Mouse (Mus musculus): Measurements from ENCODE around the gene Esrrg.

The Esrrg gene

DNA sequence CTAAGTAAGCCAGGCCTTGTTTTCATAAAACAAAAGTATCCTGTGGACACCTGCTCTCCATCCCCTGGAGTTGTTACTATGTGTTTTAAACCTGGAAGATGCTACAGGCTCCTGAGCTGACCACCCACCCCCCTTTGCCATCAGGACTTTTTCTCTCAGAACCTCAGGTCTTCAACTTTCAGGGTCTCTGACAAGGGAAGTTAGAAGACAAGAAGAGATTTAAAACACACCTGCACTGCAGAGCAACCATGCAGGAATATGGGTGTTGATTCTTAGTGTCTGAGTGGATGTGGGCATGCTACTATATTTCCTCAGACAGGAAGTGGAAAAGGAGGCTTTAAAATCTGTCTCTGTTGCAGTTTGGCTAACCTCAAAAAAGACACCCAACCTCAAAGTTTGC lies 98.6 kb downstream of the Esrrg start:
- DNase-seq (ENCODE audit: low spot score), result no peak

DNA sequence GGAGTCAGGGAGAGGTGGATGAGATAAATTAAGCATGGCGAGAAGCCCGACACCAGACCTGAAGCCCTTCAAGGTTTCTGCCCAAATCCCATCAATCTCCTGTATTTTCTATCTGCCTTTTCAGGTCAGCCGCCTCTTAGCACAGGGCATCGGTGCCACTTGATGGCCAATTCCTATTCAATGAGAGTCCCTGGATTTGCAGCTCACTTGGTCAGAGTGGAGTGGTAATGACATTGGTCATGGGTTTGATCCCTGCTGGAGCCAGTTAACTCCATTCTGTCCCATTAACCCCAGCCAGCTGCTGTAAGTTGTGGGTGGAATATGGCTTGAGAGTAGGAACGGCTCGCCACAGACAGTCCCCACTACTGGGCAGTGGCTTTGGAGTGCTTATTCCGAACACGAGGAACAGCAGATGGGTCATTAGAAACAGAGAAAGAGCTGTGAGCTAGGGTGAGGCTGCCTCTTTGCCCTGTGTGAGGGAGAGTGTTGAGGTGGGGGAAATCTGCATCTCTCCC lies 101.9 kb downstream of the Esrrg start:
- DNase-seq (ENCODE audit: low spot score), result no peak

DNA sequence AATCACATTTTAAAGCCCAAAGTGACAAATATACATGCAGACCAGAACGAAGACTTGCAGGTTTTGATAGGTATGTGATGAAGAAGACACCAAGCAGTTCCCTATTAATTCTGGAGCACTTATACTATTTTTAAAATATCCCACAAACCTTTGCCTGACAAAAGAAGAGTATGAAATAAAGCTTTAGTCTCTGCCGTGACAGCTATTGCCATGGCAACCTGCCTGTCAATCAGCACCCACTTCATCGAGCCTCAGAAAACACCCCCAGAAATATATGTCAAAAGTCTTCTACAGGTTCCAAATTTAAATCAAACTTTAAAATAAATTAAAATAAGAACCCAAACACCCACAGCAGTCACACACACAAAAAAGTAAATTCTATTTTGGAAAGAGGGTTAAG lies 112.4 kb downstream of the Esrrg start:
- DNase-seq (ENCODE audit: low spot score), result no peak

DNA sequence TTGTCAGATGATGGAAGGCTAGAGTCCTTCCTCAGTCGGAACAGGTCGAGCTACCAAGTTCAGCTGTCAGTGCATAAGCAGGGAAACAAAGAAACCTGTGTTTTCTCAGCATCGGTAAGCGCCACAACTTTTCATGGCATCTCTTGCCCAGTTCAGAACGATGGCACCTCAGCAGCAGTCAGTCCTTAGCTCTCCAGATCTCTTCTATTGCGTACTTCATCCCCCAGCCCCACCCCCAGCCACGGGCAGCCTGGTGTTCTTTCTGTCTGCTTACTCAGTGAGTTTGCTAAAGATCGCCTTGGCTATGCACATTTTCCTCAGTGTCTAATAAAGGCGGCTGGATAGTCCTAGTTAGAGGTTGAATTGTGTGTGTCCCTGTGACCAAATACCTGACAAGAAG lies 113.4 kb downstream of the Esrrg start:
- no peak for DNase-seq (ENCODE audit: low spot score)

DNA sequence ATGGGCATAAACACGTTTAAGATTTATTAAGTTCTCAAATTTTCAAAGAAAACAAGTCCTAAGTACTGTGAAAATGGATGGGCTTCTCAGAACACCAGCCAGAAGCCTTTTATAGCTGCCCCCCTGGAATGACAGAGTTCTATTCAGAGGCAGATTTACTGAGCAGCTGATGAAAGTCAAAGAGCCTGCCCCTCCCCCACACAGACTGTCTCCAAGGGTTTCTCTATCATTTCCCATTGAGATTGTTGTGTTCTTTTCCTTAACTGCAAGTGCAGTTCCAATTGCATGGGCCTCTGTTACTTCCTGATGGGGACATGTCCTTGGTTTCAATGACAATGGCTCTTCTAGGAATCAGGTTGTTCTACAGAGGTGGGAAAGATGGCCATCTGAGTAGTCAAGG lies 116.1 kb downstream of the Esrrg start:
- no peak for DNase-seq (ENCODE audit: low spot score)

DNA sequence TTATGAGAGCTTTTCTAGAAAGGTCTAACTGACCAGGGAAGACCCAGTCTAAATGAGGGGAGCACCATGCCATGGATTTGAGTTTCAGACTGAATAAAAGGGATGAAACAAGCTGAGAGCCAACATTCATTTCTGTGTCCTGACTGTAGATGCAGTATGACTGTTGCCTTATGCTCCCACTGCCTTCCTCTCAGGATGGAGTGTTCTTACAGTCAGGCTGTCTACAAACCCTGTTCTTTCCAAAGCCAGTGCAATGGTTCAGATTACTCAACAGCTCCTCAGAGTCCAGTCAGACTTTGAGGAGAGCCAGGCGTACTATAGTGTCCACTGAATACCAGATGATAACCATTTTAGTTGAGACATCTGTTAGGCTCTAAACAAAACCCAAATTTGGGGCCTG lies 116.8 kb downstream of the Esrrg start:
- DNase-seq (ENCODE audit: low spot score), result no peak

DNA sequence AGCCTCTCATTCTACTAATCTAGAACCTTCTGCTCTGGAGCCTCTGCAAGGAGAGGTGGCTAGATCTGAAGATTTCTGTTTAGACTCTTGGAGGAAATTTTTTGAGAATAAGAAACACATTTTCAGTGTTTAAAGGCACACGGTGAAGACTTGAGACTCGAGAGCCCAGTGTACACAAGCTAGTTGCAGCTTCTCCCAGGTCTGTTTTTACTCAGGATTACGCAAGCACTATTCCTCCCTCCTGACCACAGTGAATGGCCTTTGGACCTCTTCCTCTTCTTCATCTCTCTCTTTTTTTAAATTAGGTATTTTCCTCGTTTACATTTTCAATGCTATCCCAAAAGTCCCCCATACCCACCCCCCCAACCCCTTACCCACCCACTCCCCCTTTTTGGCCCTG lies 122.6 kb downstream of the Esrrg start:
- no peak for DNase-seq (ENCODE audit: low spot score)

DNA sequence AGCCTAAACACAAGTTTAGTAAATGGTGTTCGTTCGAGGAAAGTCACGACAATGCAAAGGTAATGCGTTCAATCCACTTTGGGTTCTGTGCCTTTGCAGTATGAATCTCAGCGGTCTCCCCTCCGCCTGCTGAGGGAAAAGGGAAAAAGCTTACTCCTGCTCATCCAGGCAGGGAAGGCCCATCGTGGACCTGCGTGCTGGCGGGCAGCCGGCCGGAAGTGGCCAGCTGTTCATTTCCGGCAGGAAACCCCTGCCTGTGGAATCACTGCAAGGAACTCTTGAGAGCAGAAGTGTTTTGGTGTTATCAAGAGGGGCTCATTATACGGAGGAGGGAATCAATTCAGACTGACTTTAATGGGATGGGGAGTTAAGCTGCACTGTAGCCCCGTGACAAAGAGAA lies 127.9 kb downstream of the Esrrg start:
- DNase-seq (ENCODE audit: low spot score), result no peak

DNA sequence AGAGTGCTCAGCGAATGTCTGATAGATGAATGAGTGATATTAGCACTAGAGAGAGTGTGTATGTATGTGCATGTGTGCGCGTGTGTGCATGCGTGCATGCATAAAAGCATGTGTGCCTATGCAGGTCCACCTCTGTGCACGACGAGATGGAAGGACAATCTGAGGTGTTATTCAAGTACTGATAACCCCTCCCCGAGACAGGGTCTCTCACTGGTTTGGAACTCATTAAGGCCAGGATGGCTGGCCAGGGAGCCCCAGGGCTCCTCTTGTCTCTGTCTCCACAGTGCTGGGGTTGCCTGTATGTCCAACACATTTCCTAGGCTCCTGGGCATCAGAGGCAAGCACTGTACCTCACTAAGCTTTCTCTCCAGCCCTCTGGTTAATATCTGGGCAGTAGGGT lies 128.7 kb downstream of the Esrrg start:
- DNase-seq (ENCODE audit: low spot score), result no peak

DNA sequence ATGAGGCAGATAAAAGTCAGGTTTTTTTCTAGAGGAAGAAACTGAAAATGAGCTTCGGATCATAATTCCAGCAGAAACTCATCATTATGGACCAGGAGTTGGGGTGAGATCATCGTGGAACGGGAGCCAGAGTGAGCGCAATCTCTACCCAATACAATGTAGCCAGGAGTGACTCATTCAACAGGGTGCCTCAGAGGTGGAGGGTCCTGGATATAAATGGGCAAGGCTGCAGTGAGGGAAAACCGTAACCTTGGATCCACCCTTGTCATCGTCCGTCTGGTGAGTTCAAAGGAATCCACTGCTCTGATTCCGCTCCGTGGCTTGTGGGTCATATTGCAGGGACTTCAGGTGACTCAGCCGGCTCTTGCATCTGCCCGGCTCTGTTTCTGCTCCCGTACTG lies 131.9 kb downstream of the Esrrg start:
- no peak for DNase-seq (ENCODE audit: low spot score)

DNA sequence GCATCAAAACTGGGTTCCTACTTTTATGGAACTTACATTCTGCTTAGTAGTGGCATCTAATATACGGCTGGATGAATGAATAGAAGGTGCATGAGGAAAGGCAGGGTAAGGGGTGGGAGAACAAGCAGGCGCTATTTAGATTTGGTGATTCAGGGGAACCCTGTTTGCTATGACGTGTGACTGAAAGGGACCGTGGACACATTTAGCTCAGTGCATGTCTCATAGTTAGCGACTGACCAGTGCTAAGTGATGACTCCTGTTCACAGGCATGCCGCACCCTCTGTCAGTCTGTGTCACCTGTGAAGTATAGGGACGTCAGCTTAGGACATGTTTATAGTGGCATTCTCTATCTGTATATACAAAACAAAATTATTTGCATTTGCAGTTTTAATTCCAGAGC lies 132.7 kb downstream of the Esrrg start:
- no peak for DNase-seq (ENCODE audit: low spot score)

DNA sequence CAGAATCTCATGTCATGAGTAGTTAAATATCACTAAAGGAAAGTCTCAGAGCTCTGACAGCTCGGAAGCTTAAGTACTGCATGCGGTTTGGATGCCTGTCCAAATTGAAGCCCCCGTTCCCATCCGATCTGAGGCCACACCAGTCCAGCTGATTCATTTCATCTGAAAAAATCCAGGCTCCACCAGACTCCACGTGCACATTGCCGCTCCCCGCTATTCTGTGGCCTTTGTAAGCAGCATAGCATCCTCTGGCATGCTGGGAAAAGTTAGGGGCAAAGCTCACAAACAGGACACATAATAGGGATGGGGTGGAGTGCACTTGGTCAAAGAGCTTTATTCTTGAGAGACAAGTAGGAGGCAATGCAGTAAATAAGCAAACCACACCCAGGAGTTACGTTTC lies 133.5 kb downstream of the Esrrg start:
- no peak for DNase-seq (ENCODE audit: low spot score)

DNA sequence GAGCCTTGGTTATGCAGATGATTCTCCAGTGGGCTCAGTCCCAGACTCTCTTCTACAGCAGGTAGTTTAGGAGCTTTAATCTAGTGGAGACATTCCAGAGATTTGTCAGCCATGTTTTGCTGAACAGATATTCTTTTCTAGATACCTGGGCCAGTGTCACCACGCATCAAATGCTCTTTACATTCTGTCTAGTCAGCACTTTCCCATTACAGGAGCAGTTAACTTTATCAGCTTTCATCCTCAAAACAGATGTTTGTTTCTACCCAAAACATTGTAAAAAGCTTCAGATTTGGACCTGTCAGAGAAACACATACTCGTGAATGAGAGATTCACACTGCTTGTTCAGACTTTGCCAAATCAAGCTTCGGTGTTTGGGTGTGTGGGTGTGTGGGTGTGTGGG lies 140.7 kb downstream of the Esrrg start:
- DNase-seq (ENCODE audit: low spot score), result no peak

DNA sequence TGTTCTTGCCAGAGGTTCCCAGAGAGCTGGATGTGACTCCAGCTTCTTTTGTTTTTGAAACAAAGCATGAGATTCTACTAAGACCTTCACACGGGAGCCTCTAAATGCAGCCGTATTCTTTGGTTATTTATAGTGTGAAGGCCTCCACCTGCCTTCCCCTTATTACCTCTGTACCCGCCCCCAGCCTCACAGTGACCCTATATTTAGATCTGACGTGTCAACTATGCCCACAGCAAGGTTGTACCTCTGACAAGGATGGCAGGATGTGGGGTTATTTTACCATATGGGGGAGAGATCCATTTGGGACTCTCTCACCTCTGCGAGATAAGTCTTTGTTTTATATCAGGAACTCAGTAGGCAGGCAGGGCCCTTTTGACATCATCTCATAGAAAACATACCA lies 141.3 kb downstream of the Esrrg start:
- no peak for DNase-seq (ENCODE audit: low spot score)

DNA sequence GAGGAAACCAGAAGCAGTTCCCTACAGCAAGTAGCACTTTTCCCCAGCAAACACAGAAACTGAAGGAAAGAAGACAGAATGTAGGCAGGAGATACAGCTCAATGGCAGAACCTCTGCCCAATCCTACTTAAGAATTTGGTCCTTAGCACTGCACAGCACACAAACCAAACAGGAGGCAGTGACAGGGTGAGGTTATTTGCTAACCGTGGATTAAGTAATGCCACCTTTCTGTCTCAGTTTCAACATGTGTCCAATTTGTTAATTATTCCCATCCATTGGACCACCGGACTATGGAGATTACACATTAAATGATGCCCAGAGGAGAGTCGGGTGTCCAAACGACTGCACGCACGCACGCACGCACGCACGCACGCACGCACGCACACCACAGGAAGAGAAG lies 146.9 kb downstream of the Esrrg start:
- DNase-seq (ENCODE audit: low spot score), result no peak

DNA sequence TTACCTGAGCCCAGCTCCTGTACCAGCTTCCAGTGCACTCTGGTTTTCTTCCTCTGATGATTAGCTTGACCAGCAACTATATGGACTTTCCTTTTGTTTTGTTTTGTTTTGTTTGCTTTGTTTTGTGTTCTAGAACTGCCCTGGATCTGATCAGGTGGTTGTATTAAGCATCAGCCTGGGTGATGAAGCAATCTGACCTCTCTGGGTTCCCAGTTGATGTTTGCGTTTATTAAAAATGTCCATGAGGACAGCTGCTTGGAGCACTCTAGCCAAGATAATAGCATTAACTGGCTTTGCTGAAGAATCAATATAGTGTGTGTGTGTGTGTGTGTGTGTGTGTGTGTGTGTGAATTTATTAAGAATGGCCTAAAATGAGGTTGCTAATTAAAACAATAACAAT lies 149.4 kb downstream of the Esrrg start:
- DNase-seq (ENCODE audit: low spot score), result no peak

DNA sequence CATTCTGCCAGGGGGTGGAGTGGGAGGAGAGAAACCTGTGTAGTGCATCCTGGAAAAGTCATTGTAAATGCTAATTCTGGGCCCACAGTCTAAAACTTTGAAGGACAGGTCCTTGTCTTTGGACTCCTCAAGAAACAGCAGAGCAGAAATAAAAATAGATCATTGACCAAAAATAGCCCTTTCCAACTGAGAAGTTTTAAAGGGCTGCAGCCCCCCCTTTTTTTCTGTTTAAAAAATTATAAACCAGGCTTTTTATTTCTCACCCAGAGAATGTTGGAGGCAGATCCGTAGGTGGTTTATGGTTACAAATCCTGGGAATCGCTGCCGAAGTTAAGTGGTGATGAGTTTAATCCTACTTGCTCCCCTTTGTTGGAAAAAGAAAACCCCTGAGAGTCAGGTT lies 150.0 kb downstream of the Esrrg start:
- no peak for DNase-seq (ENCODE audit: low spot score)

DNA sequence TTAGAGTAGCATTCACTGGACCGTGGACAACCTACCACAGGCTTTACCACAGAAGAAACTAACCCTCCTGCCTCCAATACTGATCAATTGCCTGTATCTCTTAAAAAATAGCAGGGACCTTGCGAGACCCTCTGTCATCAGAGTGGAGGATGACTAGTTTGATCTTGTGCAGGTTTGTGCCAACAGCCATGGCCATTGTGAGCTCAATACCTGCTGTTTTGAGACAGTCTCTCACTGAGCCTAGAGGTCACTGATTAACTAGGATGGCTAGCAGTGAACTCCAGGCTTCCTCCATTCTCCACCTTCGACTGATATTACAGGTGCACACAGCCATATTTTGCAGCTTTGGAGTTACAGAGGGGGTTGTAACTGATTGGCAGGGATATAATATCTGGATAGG lies 150.9 kb downstream of the Esrrg start:
- DNase-seq (ENCODE audit: low spot score), result no peak

DNA sequence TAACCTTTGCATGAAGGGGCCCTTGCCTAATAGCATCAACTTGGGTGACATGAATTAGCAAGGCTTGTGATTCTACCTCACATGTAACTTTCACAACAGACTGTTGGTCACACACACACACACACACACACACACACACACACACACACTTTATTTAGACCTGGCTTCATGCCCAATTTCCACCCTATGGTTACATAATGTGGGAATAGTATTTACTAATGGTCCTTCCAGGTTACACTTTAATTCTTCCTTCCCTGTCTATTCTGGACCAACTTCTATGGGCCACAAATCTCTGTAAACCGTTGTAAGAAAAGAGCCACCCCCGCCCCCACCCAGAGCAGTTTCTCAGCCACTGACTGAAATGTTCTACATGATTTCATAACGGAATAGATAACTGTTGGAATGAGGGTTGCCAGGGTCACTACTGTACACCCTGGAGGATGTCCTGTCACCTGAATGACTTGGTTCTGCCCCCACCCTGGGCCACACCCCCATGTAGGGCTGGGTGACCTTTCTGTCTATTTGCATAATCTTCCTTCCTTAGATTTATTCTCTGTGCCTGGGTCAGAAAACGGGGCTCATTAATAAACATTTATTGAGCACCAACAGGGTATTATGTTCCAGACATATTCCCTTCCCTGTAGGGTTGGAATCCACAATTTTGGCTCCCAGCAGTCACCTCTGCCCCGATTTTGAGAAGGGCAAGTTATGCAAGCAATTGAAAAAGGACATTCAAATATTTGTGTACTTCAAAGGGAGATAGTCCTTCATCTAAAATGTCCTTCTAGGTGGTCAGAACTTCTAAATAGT lies 154.3 kb downstream of the Esrrg start:
- no peak for DNase-seq (ENCODE audit: low spot score)

DNA sequence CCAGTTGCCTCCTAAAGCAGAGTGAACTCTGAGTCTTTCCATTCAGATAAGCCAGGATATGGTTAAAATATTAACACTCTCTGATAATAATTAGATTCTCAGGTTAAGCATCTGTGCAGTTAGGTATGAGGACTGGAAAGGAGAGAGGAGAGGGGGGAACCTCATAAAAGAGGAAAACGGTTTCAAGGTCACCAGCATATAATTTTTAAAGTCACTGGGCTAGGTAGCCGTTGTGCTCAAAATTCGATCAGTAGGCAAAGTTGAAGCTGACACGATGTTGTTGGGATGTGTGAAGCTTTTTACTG lies 154.8 kb downstream of the Esrrg start:
- DNase-seq (ENCODE audit: low spot score), result no peak

DNA sequence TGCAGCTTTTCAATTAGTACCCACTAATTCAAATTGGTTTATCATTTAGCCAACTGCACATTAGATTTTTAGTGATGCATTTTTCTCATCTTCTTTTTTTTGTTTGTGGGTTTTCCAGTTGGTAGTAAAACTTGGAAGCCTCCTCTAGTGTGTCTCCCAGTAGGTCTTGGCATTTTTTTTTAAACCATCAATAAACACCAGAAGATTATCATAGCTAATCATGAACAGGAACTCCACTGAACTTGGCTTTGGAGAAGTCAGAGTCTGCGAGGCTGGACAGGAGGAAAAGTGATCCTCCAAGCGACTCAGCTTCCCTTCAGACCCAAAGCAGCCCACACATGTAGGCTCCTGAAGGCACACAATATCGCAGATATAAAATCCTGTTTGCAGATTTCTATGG lies 155.2 kb downstream of the Esrrg start:
- no peak for DNase-seq (ENCODE audit: low spot score)

DNA sequence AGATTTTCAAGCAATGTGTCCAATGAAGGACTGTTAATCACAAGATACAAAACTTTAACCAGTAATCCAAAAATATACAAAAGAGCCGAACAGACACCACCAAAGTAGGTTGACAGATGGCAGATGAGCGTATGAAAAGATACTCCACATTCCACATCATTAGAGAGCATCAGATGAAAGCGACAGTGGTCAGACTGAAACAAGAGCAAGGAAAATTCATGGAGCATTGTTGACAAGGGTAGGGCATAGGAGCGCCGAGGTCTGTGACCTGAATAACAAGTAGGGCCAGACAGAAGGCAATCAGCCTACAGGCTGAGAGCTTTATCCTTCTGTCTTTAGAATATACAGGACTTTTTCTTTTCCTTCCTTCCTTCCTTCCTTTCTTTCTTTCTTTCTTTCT lies 157.0 kb downstream of the Esrrg start:
- DNase-seq (ENCODE audit: low spot score), result no peak

DNA sequence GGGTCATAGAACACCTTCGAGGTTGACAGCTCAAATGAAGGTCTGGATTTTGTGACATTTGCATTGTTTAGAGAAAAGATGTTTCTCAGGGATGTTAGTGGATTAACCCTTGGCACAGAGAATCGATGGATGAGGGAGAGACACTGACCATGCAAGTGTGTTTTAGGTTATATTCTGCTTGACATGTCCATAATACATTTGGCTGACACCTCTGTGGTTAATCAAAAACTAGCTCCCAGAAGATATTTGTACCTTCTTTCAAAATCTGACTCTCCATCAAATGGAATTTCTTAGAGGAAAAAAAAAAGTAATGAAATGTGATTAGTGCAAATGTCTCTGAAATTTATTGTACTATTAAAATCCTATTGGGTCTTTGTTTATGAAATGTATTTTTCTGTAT lies 158.8 kb downstream of the Esrrg start:
- DNase-seq (ENCODE audit: low spot score), result no peak

DNA sequence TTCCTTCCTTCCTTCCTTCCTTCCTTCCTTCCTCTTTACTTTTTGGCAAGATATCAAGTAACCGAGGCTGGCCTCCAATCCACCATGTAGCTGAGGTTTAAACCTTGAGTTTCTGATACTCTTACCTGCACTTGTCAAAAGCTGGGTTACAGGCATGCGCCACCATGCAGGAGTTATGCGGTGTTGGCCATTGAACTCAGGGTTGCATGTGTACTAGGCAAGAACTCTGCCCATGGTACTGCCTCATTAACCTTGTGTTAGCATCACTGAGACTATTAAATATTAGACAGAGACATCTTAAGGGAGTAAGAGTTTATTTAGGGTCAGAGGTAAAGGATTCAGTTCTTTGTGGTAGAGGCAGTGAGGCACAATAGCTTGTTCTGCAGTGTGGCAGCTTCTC lies 161.6 kb downstream of the Esrrg start:
- DNase-seq (ENCODE audit: low spot score), result no peak

DNA sequence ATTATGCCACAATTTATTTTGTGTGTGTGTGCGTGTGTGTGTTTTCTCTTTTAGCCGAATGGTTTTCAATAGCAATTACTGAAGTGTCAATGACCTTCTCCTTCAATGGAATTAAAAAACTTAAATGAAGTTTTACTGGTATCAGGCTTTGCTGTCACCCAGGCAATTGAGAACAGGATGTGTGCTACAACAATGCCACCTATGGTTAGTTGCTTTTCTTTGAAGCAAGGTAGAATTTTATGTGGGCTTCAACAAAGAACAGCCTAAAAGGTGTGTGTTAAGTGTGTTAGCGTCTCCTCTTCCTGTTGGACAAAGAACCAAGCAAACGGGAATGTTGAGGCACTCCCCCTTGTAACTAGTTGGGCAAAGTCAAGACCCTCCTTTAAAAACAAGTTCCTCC lies 162.5 kb downstream of the Esrrg start:
- DNase-seq (ENCODE audit: low spot score), result no peak
